Mouse (Mus musculus) bone marrow, adult 2 months (tissue): ENCODE measurements around the gene Spata31d1b. TPM values are rescaled to one million over a fixed set of nuclear protein-coding genes. Genes with fewer than 3 reads are reported as not detected.

ENCODE experiments used
- H3K27ac ChIP-seq: fragments of 200-500 bp; 2 replicates; pipeline ENCODE4 v1.5.1; 2012; ENCODE audit warnings: low read depth, mild to moderate bottlenecking, control low read depth, inconsistent platforms, low read length; ENCODE audit not compliant: control insufficient read depth, poor library complexity, insufficient read depth
- H3K4me1 ChIP-seq: fragments of 200-500 bp; 2 replicates; pipeline ENCODE4 v1.6.1; 2011; ENCODE audit warnings: low read length; ENCODE audit not compliant: control insufficient read depth, insufficient read depth
- H3K4me3 ChIP-seq: fragments of 200-500 bp; replicated peaks from 2 replicates; pipeline ENCODE3; 2011; ENCODE audit warnings: mild to moderate bottlenecking, low read depth, low read length, control low read depth; ENCODE audit not compliant: control insufficient read depth
- CTCF ChIP-seq: fragments of 200-500 bp; IDR thresholded peaks from 2 replicates; pipeline ENCODE4 v1.5.1; 2011; ENCODE audit warnings: low read length, control low read depth; ENCODE audit not compliant: control insufficient read depth, insufficient read depth
- POLR2A ChIP-seq: fragments of 200-500 bp; IDR thresholded peaks from 2 replicates; pipeline ENCODE4 v1.6.1; 2011; ENCODE audit warnings: low read depth, mild to moderate bottlenecking, control low read depth, low read length, borderline replicate concordance; ENCODE audit not compliant: control insufficient read depth
- WGBS: fragments of 180-500 bp; shearing (Covaris S2); methylation state at CpG from one replicate; pipeline ENCODE4 v1.1.7; 2018; 5-methylcytosine and 5-hydroxymethylcytosine counted together
- polyA plus RNA-seq: library from polyadenylated mRNA; stranded (reverse); fragments of >200 nt; gene quantifications from 2 replicates; pipeline ENCODE4 v1.2.4, GENCODE M21; 2011; ENCODE audit warnings: low replicate concordance; ENCODE audit not compliant: missing spikeins, insufficient read depth, insufficient read length

Spata31d1b gene
- polyA plus RNA-seq, 1 experiment = not detected

- no peak overlapping the region for H3K27ac ChIP-seq
- 87% methylated on average over 6 of the region's 6 CpGs for WGBS
- H3K4me3 ChIP-seq = no peak overlapping the region
- H3K4me1 ChIP-seq = no peaks in the 10 kb centered on the region
- TF ChIP-seq CTCF = no peak
- no peak for TF ChIP-seq POLR2A
Measured at GRCm38 (mm10) chr13:59746164-59746563, 34.1 kb downstream of the Spata31d1b start.

GRCm38 (mm10) chr13:59746711-59747110, 34.6 kb downstream of the Spata31d1b start, which contains the start of gene 1700014D04Rik:
1700014D04Rik (minus strand) TSS chr13:59746752.
- no peak within 1 kb of the TSS for H3K27ac ChIP-seq
- H3K4me3 ChIP-seq = no peak within 1 kb of the TSS
- 87% methylated on average over 9 of the region's 9 CpGs for WGBS
- H3K4me1 ChIP-seq = no peaks in the 10 kb centered on the region
- TF ChIP-seq POLR2A = no peak
- no peak for TF ChIP-seq CTCF

- Histone ChIP-seq H3K4me3 (no peak overlapping the region), H3K4me1 (no peaks in the 10 kb centered on the region; the same call in 1 of the 2 replicates), H3K27ac (no peak overlapping the region)
- WGBS = 73% methylated on average over 12 of the region's 12 CpGs
- TF ChIP-seq POLR2A (no peak), CTCF (no peak)
Measured at GRCm38 (mm10) chr13:59750310-59750709, 38.2 kb downstream of the Spata31d1b start.

GRCm38 (mm10) chr13:59756906-59757305, 44.8 kb downstream of the Spata31d1b start:
- no peaks in the 10 kb centered on the region; the same call in 1 of the 2 replicates for H3K4me1 ChIP-seq
- TF ChIP-seq CTCF (no peak), POLR2A (no peak)
- no peak overlapping the region for H3K27ac ChIP-seq
- no peak overlapping the region for H3K4me3 ChIP-seq
- WGBS = 93% methylated on average over 7 of the region's 7 CpGs

GRCm38 (mm10) chr13:59762791-59763190, 50.7 kb downstream of the Spata31d1b start:
- peaks cover 1% of the 10 kb centered on the region; the same call in 1 of the 2 replicates for H3K4me1 ChIP-seq
- WGBS = 69% methylated on average over 7 of the region's 7 CpGs
- TF ChIP-seq CTCF (no peak), POLR2A (no peak)
- H3K4me3 ChIP-seq = no peak overlapping the region
- 0 out of 2 replicates have a peak overlapping the region, but pooled peaks have one; percentile 13 for H3K27ac ChIP-seq

- 75% methylated on average over 11 of the region's 11 CpGs for WGBS
- Histone ChIP-seq H3K4me3 (peak overlapping the region; percentile 37), H3K27ac (no peak overlapping the region), H3K4me1 (peaks cover 5% of the 10 kb centered on the region; the same call in 1 of the 2 replicates)
- TF ChIP-seq POLR2A (no peak), CTCF (no peak)
Measured at GRCm38 (mm10) chr13:59766786-59767515, 54.9 kb downstream of the Spata31d1b start.

- peak overlapping the region; percentile 84 for H3K4me3 ChIP-seq
- 28% methylated on average over 13 of the region's 13 CpGs for WGBS
- peak overlapping the region; percentile 55; the same call in 1 of the 2 replicates for H3K27ac ChIP-seq
- TF ChIP-seq POLR2A (no peak), CTCF (no peak)
- H3K4me1 ChIP-seq = peaks cover 4% of the 10 kb centered on the region; the same call in 1 of the 2 replicates
Measured at GRCm38 (mm10) chr13:59768531-59768930, 56.4 kb downstream of the Spata31d1b start.

Other genes with a start within 250 kb of the Spata31d1b start
- 18.0 and 56.6 TPM in 2 replicates for gene Agtpbp1, start 127.1 kb upstream of the Spata31d1b start, polyA plus RNA-seq
- gene Naa35, start 127.0 kb upstream of the Spata31d1b start, polyA plus RNA-seq = 33.4 and 94.8 TPM in 2 replicates
- 12.7 and 13.9 TPM in 2 replicates for gene Golm1, start 36.5 kb upstream of the Spata31d1b start, polyA plus RNA-seq
- gene 4921517D22Rik, start 18.2 kb upstream of the Spata31d1b start, polyA plus RNA-seq = not detected in 2 replicates
- gene Spata31d1a, start 2.0 kb upstream of the Spata31d1b start, polyA plus RNA-seq = not detected in 2 replicates
- not detected in 2 replicates for gene Spata31d1d, start 19.5 kb downstream of the Spata31d1b start, polyA plus RNA-seq
- not detected in 2 replicates for gene 1700014D04Rik, start 34.5 kb downstream of the Spata31d1b start, polyA plus RNA-seq
- 95.1 and 226 TPM in 2 replicates for gene Isca1, start 57.5 kb downstream of the Spata31d1b start, polyA plus RNA-seq
- gene Gm49354, start 70.0 kb downstream of the Spata31d1b start, polyA plus RNA-seq = 30.5 TPM in 1 of 2 replicates, not detected in the other
- gene Tut7, start 110.9 kb downstream of the Spata31d1b start, polyA plus RNA-seq = 236 and 243 TPM in 2 replicates